Mouse (Mus musculus) embryo, embryonic 11.5 days (tissue): ENCODE measurements around the gene Ccl22.

ENCODE experiments used
- DNase-seq: peaks from one replicate; pipeline ENCODE4 v3.0.0-alpha.2; 2012; ENCODE audit warnings: low read depth, low spot score

Gene Ccl22

DNA sequence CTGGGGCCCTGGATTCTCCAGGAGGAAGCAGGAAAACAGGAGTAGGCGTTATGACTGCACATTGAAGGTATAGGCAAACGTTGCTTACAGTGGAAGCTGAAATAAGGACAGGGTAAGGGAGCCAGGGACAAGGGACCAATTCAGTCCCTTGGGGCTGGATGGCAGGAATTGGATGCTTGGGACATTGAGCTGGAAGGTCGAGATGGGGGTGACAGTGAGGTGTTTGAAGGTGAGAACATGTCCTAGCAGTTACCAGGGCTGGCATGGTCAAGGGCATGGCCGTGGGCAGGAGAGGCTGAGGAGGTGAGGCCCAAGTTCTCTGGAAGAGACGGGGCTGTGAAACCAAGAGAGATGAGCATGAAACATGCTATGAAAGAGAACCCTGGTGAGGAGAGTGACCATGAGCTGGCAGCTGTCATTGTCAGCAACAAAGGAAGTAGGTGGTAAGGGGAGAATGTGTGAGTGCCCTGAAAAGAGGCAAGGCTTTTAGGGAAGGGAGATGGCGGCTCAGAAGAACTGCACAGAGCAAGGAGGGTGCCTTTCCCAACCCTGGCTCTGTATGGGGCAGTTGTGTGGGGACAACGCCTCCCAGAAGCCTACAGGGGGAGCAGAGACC is 10.5 kb upstream of the Ccl22 start:
- DNase-seq = no peak

DNA sequence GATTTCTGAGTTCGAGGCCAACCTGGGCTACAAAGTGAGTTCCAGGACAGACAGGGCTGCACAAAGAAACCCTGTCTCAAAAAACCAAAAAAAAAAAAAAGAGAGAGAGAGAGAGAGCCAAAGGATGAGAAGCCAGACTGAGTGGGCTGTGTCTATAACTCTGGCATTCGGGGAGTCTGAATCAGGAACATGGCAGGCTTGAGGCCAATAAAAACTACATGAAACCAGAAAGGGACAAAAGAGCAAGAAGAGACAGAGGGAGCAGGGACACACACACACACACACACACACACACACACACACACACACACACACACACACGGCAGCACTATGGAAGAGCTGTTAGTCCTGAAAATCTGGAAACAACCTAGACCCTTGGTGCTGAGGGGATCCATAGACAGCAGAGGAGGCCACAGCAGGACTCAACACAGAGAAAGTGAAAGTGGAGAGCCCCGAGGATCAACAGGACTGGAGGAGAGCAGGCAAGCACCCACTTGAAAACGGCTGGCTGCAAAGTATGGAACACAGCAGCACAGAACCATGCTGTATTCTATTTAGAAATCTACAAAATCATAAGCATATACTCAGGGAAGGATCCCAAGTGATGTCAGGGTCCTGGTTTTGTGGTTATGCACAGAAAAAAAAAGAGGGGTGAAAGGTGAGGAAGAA is 9.8 kb upstream of the Ccl22 start:
- no peak for DNase-seq

DNA sequence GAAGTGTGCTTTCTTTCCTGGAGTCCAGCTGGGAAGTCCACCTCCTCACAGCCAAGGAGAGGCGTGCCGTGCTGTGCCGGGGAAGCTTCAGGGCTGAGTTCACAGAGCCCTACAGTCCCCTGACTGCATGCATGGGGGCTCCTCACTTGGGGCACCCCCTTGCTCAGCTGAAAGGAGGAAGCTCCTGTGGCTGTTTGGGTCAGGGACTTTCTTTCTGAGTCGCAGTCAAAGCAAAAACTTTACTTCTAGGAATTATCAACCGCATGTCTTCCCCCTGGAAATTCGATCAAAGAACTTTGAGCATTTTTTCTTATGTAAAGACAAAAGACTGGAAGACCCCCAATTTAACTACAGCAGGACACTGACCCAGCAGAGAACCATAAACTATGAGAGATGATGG is 5.6 kb upstream of the Ccl22 start:
- no peak for DNase-seq

DNA sequence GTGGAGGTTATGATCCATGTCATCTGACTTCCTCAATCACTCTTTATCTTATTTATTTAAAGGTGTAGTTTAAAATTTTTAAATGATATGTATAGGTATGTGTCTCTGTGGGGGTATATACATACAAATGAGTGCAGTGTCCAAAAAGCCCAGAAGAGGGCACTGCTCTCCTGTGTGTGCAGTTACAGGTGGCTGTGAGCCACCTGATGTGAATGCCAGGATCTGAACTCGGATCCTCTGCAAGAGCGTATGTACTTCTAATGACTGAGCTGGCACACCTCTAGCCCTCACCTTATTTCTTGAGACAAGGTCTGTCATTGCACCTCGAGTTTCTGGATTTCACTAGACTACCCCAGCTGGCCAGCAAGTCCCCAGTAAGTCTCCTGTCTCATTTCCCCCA is 4.8 kb upstream of the Ccl22 start:
- DNase-seq = no peak

DNA sequence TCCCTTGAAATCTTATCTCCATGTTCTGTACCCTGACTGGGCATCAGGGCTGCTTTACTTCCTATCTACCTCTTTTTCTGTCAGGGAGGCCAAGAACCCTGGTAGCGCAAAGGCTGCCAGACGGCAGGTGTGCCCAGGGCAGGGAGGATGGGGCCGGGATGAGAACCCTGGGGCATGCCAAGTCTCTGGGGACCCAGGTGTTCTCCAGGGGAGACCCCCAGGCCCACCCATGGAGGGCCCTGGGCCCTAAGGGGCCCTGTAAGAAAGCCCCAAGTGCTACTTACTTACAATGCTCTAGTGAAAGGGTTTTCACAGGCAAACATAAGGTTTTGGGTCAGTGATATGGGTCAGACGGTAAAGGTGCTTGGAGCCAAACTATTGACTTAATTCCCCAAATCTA is 3.7 kb upstream of the Ccl22 start:
- no peak for DNase-seq

DNA sequence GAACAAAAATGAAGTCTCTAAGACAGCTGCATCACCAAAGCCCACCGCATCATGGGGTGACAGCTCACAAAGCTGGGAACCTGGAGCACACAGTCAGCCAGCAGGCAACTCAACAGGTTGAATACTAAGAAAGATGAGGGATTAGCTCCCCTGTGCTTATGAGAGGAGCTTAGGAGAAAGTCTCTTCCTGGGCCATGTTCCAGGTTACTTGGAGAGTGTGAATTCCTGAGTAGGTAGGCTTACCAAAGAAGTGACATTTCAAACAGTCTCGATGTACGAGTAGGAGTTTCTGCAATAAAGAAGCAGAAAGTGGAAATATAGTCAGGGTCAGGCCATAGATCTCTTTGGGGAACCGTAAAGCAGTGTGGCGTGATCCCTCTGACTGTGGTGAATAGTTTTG is 906 bp upstream of the Ccl22 start:
- DNase-seq = no peak

DNA sequence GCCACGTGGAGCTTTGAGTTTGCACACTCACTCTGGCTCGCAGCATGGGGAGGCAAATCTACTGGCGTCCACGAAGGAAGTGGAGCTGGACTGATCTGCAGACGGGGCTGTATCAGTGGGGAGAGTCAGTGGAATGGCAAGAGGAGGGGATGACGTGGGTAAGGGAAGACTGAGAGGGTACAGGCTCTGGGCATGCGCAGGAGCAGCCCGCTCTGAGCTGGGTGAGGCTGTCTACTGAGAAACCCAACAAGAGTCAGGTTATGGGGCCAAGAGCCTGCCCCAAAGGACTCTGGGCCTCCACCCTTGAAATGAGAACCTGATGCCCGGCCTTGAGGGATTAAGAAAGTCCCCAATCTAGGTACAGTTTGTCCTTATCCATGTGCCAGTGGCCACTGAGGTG is 418 bp upstream of the Ccl22 start:
- DNase-seq = no peak

DNA sequence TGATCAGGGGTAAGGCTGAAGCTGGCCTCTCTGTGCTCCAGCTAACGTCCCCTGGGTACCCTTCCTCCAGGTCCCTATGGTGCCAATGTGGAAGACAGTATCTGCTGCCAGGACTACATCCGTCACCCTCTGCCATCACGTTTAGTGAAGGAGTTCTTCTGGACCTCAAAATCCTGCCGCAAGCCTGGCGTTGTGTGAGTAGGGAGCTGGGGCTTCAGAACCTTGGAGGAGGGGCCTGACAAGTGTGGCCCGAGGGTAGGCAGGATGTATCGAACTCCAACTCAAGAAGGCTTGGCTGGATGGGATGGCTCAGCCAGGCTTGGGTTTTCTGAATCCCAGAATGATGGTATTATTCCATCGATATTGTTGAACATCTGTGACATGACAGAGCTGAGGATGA is 1.4 kb downstream of the Ccl22 start:
- DNase-seq = no peak

DNA sequence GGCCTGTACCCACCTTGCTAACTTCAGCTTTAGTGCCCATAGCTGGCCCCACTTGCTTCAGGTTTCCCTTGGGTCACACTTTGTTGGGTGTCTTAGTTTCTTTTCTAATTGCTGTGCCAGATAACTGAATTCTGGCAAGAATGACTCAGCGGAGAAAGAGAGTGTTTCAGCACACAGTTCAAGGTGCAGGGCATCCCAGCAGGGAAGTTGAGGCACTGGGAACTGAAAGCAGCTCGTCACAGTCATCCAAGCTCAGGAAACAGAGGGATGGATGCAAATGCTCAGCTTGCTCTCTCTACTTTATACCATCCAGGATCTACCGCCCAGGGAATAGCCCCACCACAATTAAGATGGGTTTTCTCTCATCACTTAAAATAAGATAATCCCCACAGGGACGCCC is 3.0 kb downstream of the Ccl22 start:
- no peak for DNase-seq

DNA sequence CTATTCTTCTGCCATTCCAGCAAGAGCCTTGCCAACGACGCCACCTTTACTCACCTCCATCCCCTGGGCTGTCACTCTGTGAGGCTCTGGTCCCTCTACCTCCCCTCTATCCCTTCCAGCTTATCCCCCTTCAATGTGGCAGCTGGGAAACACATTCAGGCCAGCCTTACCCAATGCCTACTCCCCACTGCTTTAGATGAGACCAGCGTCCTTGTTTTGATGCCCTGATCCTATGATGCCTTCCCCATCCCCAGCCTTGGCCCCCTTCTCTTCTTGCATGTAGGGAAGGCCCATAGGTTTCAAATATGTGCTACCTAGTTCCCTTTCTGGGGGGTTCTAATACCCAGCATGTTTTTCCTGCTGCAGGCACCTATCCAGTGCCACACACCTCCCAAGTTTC is 4.6 kb downstream of the Ccl22 start:
- no peak for DNase-seq

DNA sequence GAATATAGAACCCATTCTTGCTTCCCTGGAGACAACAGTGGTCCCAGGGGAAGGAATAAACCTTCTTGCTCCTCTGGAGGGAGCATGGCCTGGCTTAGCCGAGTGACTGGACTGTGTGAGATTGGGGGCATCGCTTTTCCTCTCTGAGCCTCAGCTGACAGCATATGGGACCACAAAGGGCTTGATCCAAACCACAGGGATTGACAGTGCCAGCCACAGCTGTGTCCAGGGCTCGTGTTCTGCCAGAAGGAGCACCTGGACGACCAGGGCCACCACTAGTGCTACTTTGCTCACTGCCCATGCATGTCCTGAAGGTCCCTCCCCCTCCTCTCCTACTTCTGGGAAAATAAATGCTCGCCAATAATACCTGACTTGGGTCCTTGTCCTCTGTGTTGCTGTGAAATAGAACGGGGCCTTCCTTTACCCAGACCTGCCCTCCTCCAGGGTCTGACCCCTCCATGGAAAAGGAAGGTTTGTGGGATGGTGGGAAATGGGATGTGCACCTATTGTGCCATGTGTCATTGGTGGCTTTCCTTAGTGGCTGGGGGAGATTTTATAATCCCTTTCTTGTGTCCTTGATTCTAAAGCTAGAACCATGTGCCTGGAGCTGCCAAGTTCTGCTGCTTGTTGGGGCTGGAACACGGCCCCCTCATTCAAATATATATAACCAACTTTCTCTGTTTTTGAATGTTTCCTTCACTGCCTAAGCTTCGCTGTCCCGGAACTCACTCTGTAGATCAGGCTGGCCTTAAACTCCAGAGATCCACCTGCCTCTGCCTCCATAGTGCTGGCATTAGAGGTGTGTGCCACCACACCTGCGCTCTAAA is 5.8 kb downstream of the Ccl22 start:
- no peak for DNase-seq

DNA sequence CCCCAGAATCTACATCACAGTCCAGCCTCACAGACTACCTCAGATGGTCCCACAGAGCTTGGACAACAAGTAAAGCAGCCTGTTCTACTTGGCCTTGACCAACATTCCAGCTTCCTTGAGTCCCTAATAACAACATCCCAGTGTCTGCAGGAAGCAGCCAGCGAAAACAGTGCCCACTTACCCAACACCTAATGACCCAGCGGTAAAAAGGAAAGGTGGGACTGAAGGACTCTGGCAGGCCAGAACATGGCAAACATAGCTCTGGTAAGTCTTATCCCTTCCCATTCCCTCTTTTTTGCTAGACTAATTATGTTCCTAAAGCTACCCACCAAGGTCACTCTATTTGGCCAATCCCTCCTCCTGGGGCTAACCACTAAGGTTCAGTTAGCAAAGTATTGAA is 8.6 kb downstream of the Ccl22 start:
- DNase-seq = no peak

DNA sequence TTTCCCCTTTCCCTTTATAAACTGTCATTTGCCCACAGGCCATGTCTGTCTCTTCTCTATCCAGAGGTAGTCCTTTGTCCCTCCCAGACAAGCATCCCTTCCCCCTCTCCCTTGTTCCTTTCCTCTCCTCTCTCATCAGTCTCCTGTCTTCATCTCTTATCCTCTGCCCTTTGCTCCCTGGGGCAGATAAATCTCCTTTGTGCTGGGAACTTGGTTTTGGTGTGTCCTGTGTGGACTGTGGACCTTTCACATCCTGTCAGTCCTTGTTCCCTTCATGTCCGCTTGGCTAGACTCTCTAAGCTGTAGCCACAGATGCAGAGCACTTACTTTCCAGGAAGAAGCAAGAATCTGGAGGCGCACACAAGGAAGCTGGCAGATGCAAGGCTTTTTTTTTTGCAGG is 9.1 kb downstream of the Ccl22 start:
- no peak for DNase-seq

DNA sequence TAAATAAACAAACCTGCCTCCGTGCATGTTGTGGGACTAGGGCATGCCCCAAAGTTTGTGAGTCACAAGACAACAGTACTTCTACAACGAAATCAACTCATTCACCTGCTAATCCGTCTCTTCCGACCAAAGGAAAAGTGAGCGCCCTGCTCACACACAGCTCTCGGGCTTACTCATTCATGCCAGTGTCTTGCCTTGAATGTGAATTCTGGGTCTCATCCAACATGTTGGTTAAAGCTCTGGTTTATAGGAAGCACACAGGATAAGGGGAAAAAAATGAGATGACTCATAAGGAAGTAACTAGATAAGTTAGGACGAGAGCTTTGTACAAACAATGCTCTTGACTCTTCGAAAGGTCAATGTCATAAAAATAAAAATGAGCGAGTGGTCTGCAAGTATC is 21.6 kb downstream of the Ccl22 start:
- DNase-seq = no peak

DNA sequence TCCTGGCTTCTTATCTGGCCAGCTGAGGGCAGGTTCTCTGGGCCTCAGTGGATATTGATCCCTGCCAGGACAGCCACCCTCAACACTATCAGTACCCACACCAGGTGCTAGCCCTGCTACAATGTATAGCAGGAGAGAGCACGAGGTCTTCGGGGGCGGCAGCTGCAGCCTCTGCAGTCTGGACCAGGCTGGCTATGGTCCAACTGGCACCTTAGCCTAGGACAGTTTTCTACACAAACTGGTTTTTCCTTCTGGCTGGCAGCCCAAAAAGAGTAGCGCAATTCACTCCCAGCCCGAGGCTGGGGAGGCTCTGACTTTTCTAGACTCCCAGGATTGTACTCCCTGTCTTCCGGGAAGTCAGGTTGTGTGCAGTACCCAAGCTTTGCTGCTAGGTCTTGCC is 25.6 kb downstream of the Ccl22 start:
- no peak for DNase-seq

DNA sequence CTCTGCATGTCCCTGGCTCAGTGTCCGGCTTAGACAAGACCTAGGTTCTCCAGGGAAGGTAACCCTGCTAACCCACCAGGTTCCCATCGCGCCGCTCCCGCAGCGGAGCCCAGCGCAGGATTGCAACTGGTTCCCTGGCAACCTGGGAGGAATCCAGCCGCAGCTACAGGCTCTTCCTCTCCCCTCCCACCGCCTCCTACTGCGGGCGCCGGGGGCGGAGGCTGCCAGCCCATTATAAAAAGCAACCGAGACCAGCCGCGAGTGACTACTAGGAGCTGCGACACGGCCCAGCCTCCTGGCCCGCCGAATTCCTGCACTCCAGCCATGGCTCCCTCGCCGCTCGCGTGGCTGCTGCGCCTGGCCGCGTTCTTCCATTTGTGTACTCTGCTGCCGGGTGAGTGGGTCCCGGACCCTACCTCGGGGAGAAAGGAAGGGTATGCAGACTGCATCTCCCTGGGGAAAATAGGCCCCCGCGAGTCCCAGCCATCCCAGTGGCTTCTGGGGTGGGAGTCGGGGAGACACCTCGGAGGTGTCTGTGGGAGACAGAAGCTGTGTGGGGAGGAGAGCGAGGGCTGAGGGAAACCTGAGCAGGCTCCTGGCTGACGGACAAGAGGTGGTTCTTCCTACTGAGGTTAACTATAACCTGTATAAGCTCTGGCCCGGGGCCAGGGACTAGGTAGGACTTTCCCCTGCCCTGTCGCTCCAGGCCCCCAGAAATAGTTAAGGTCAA is 26.7 kb downstream of the Ccl22 start, which contains the start of gene Cx3cl1:
Gene Cx3cl1, plus strand, starts transcription at position 69 of the 730 bp plus-strand sequence.
- DNase-seq = peak; percentile 58

DNA sequence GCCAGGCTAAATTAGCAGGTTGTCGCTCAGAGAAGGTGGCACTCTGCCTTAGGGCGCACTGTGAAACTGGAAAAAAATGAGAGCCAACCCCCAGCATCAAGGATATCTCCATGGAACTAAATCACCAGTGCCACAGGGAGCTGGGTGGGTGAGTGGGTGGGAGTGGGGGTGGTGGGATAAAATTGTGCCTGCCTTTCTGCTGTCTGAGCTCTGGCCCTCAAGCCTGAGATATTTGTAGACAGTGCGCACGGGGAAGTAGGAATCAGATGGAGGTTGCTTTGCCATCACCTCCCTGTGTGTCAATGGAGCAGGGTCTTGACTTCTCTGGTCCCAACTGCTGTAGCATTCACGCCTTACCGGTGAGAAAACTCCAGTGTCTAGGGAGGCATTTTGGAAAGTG is 27.7 kb downstream of the Ccl22 start:
- no peak for DNase-seq

DNA sequence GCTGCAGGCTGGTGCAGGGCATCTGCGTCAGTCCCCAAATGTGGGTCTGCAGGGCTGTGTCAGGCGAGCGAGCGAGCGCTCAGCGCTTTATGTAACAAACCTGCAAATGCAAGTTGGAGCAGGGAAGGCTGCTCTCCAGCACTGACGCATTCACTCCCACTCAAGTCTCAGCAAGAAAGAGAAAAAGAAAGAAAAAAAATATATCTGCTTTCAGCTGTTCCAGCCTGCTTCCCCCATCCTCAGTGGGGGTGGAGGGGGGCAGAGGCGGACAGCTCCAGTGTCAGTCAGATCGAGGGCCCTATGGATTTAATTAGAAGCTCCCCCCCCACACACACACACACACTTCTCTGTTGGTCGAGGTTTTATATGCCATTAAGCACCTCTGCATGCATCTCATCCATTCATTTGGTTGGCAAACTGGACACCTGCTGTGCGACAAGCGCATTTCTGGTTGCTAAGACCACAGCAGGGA is 28.3 kb downstream of the Ccl22 start:
- DNase-seq = no peak

DNA sequence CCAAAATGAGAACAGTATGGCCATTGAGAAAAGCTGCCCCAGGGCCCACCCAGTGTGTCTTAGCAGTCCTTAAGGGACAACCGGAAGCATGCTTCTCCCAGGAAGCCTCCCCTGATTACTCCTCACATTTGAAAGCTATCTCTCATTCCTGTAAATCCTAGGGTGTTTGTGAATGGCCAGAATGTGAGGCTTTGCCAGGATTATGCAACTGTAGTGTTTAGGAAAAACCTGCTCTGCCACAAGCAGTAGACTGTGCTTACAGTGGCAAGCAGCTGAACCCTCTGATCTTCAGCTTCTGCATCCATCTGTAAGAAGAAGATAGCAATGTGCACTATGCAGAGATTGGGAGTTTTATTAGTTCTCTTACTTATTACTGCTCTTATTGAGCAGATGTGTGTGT is 29.2 kb downstream of the Ccl22 start:
- DNase-seq = no peak

DNA sequence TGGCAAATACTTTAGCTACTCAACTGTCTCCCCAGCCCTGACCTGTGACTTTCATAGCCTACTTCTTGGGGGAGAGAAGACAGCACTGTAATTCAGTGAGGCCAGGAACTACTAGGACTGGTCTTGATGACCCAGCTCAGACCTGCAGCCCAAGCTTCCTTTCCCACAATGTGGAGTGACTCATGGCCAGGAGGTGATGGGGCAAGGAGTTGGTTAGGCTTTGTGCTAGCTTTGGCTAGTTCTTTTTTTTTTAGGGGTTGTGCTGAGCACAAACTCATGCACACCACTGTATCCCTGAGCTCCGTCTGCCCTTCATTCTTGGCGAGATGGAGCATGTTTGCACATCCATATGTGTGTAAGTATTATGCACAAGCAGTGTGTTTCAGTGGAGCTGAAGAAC is 31.0 kb downstream of the Ccl22 start:
- DNase-seq = no peak

DNA sequence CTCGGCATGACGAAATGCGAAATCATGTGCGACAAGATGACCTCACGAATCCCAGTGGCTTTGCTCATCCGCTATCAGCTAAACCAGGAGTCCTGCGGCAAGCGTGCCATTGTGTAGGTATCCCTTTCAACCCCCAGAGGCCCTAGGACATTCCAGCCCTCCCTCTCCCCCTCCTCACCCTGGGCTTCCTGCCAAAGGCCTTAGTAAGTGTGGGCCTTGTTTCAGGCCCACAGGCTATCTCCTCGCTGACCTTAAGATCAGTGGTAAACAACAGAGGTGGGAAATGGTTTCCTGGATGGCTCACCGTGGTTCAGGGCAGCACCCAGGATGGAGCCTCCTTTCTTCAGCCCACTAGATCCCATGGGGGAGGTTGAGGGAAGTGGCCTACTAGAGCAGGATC is 32.6 kb downstream of the Ccl22 start:
- DNase-seq = no peak

DNA sequence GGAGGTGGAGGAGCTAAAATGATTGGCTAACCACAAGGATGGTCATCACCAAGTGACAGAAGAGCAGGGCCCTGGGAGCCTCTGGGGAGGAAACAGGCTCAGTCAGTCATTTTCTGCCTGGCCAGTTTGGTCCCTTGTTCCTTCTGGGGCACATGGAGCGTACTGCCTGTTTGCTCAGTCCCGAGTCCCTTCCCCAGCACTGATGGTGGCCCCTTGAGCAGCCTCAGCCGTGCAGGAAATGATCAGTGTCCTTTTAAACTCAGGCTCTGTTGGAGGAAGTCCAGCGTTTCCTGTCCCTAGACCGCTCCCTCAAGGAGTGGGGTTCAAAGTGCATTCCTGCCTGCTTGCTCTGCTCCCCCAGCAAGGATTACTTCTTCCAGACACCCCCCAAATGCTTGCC is 33.1 kb downstream of the Ccl22 start:
- DNase-seq = no peak
